ENCODE assay signal across 10 mouse cellular contexts in genomic region chr6:87552054-87552807, GRCm38 (mm10). TPM values are rescaled to one million over a fixed set of nuclear protein-coding genes. Genes with fewer than 3 reads are reported as not detected.
DNase-seq lines count a peak whose midpoint lies in the region; ATAC-seq and TF ChIP-seq lines count a peak whose summit lies in the region.
"Had no signal": no experiment of that assay in that cellular context is flagged by ENCODE, and none has a peak within 500 bp of the region (broad histone marks: within the 10 kb centered on the region; RNA-seq: fewer than 3 reads in every experiment).

No protein-coding gene starts in this region.

- H3K4me3 ChIP-seq in heart, postnatal 0 days (ENCODE audit: low read depth, low read length), result no peak overlapping the region
- no peak overlapping the region for H3K4me3 ChIP-seq in heart, embryonic 12.5 days
- H3K4me3 ChIP-seq: erythroblast, embryonic 14.5 days; lung, embryonic 15.5 days had no signal

- H3K27me3 ChIP-seq in heart, postnatal 0 days (ENCODE audit: control insufficient read depth, insufficient read depth, low read length), result no peaks in the 10 kb centered on the region
- H3K27me3 ChIP-seq in heart, embryonic 12.5 days (replicated peaks), result no peaks in the 10 kb centered on the region
- H3K27me3 ChIP-seq: lung, embryonic 15.5 days had no signal

- no peak for DNase-seq in heart, postnatal 0 days (ENCODE audit: low spot score)
- DNase-seq in heart, postnatal 14 days, result no peak
- peak; percentile 93 for DNase-seq in A20 (ENCODE audit: low read depth, low spot score)
- DNase-seq in T-cell, adult 2 months (ENCODE audit: low spot score), result peak; percentile 53
- no peak for DNase-seq in right cerebral cortex, postnatal 4 days

- no peak overlapping the region for H3K4me2 ChIP-seq in heart, postnatal 0 days (ENCODE audit: low read depth, low read length)
- H3K4me2 ChIP-seq in heart, embryonic 12.5 days, result no peak overlapping the region
- H3K4me2 ChIP-seq: lung, embryonic 15.5 days had no signal

- no peaks in the 10 kb centered on the region for H3K36me3 ChIP-seq in heart, postnatal 0 days (replicated peaks; ENCODE audit: control insufficient read depth, insufficient read depth, low read length)
- H3K36me3 ChIP-seq in heart, embryonic 12.5 days, result no peaks in the 10 kb centered on the region
- H3K36me3 ChIP-seq: lung, embryonic 15.5 days had no signal

- H3K9ac ChIP-seq in heart, postnatal 0 days (replicated peaks; ENCODE audit: low read depth, low read length), result no peak overlapping the region
- H3K9ac ChIP-seq in heart, embryonic 12.5 days, result no peak overlapping the region
- H3K9ac ChIP-seq: lung, embryonic 15.5 days had no signal

- ATAC-seq in heart, postnatal 0 days (ENCODE audit: insufficient read depth, low read depth), result no peak
- peak; percentile 87 for ATAC-seq in monocyte, adult 5-6 weeks (replicated peaks; ENCODE audit: insufficient number of reproducible peaks, low FRiP score, low TSS enrichment, poor library complexity, severe bottlenecking)
- ATAC-seq in erythroblast, adult 5-6 weeks (replicated peaks; ENCODE audit: low FRiP score, poor library complexity, severe bottlenecking), result no peak
- no peak for ATAC-seq in heart, embryonic 12.5 days (ENCODE audit: insufficient number of reproducible peaks, low FRiP score)

- intact Hi-C loops in heart, postnatal 14 days (cut with DNase I), result no loop called here

- no peaks in the 10 kb centered on the region for H3K4me1 ChIP-seq in heart, postnatal 0 days (ENCODE audit: control insufficient read depth, insufficient read depth)
- H3K4me1 ChIP-seq in heart, embryonic 12.5 days (replicated peaks), result no peaks in the 10 kb centered on the region
- H3K4me1 ChIP-seq: lung, embryonic 15.5 days had no signal

- H3K27ac ChIP-seq in heart, postnatal 0 days (ENCODE audit: low read depth), result no peak overlapping the region
- H3K27ac ChIP-seq in heart, embryonic 12.5 days (ENCODE audit: poor library complexity, severe bottlenecking), result no peak overlapping the region
- H3K27ac ChIP-seq: lung, embryonic 15.5 days had no signal

- peak; percentile 45 for TF ChIP-seq CTCF in heart, postnatal 0 days (IDR thresholded peaks at IDR 0.05; ENCODE audit: low read depth)

- H3K9me3 ChIP-seq in heart, postnatal 0 days (replicated peaks; ENCODE audit: control insufficient read depth, low read length), result no peaks in the 10 kb centered on the region
- 0 out of 2 replicates have a peak, but pooled peaks cover 4% of the 10 kb centered on the region for H3K9me3 ChIP-seq in heart, embryonic 12.5 days (replicated peaks)
- H3K9me3 ChIP-seq: lung, embryonic 15.5 days had no signal

- no peak for TF ChIP-seq EP300 in heart, postnatal 0 days (IDR thresholded peaks at IDR 0.05; ENCODE audit: low read depth)

- 32% methylated on average over 7 of the region's 7 CpGs for WGBS in heart, postnatal 0 days
- WGBS in heart, embryonic 12.5 days, result 34% methylated on average over 7 of the region's 7 CpGs

RNA-seq across cellular contexts. Expression of gene Arhgap25, which starts 19.2 kb away (rescaled TPM):
- 1.6 and 3.2 TPM in 2 replicates for total RNA-seq in heart, postnatal 0 days (2014; rRNA removed; ENCODE audit: low replicate concordance)
- polyA plus RNA-seq in heart, postnatal 0 days (2015; fragmentation: Nextera tagmentation; extraction: Ambion mirVana), result 3.2 TPM in 2 replicates
- total RNA-seq in heart, postnatal 14 days (2021), result 1 to 10 TPM; 5.1 to 5.8 TPM
- 138 to 220 TPM (median 146 TPM) in 3 replicates for total RNA-seq in monocyte, adult 5-6 weeks (2017)
- 9.2 and 14.2 TPM in 2 replicates for total RNA-seq in erythroblast, adult 5-6 weeks (2015; ENCODE audit: low replicate concordance)
- total RNA-seq in erythroblast, adult 5-6 weeks (2017; ENCODE audit: low replicate concordance), result 8.2 and 19.2 TPM in 2 replicates
- 2.1 and 2.5 TPM in 2 replicates for polyA plus RNA-seq in heart, embryonic 12.5 days (2016; fragmentation: Nextera tagmentation; extraction: Ambion mirVana)
- polyA plus RNA-seq: erythroblast, embryonic 14.5 days had no signal

RNA-seq across cellular contexts. Expression of gene Prokr1, which starts 38.3 kb away (rescaled TPM):
- total RNA-seq in heart, postnatal 0 days (2014; rRNA removed; ENCODE audit: low replicate concordance), result 1.7 and 2.2 TPM in 2 replicates
- polyA plus RNA-seq in heart, postnatal 0 days (2015; fragmentation: Nextera tagmentation; extraction: Ambion mirVana), result 0.11 and 0.25 TPM in 2 replicates
- under 1 TPM; 0.50 to 0.63 TPM for total RNA-seq in heart, postnatal 14 days (2021)
- total RNA-seq in monocyte, adult 5-6 weeks (2017), result 0.67 to 2.8 TPM (median 1.9 TPM) in 3 replicates
- 55.4 and 68.8 TPM in 2 replicates for total RNA-seq in erythroblast, adult 5-6 weeks (2015; ENCODE audit: low replicate concordance)
- 54.9 and 57.6 TPM in 2 replicates for total RNA-seq in erythroblast, adult 5-6 weeks (2017; ENCODE audit: low replicate concordance)
- 4.3 and 4.8 TPM in 2 replicates for polyA plus RNA-seq in heart, embryonic 12.5 days (2016; fragmentation: Nextera tagmentation; extraction: Ambion mirVana)

Comparison
In these comparisons a context has a peak if more than half of its experiments do, and no peak if none do; other contexts are left out.
1. DNase-seq: peak in A20 (single experiment) and T-cell, adult 2 months (single experiment); none in heart, postnatal 0 days (single experiment), heart, postnatal 14 days (0 of 2) and right cerebral cortex, postnatal 4 days (single experiment).
2. RNA of gene Prokr1, which starts 38.3 kb away (total RNA-seq): 54.9 to 68.8 TPM in erythroblast, adult 5-6 weeks; 1.7 to 2.2 TPM in heart, postnatal 0 days, 0.67 to 2.8 TPM in monocyte, adult 5-6 weeks and 0.50 to 0.63 TPM in heart, postnatal 14 days; every median in the first group is over 10 times any median in the second.